Mouse (Mus musculus) large intestine, adult 2 months (tissue): ENCODE results near the gene Kazald1. TPM values are rescaled to one million over a fixed set of nuclear protein-coding genes. Genes with fewer than 3 reads are reported as not detected.

Experiments used
- DNase-seq: peaks from one replicate; pipeline ENCODE4 v3.0.0-alpha.2; 2012; ENCODE audit warnings: low read depth, low spot score
- WGBS: fragments of 180-500 bp; shearing (Covaris S2); methylation state at CpG from one replicate; pipeline ENCODE4 v1.1.7; 2018; 5-methylcytosine and 5-hydroxymethylcytosine counted together
- polyA plus RNA-seq: library from polyadenylated mRNA; depleted of rRNA; stranded (reverse); fragments of >200 nt; gene quantifications from 2 replicates; pipeline ENCODE4 v1.2.3, GENCODE M21; 2012

The Kazald1 gene
- polyA plus RNA-seq, 1 experiment = 1.6 TPM

DNA sequence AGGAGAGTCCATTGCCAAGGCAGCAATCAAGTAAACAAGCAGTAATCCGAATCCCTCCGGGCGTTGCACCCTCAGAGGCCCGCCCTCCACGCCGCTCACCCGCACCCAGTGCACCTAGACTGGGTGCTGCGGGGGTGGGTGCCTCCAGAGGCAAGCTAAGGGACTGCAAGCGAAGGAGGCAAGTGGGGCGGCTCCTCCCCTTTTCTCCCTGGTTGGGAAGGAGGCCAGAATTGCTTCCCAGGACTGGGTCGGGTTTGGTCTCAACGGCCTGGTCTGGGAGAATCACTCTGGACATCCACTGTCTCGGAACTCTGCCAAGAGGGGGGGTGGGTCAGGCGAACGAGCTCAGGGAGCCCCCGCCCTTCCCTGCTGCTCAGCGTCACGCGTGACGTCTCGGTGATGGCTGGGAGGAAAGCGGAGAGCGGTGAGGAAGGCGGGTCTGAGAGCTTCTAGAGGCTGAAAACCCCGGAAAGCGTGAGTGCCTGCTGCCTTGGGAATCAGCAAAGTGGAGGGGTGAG, 27.6 kb upstream of the Kazald1 start, which contains the start of gene Sfxn3:
Gene Sfxn3 (plus strand): TSS at position 87 of the 518 bp plus-strand sequence.
- under 1% methylated on average over 26 of the region's 26 CpGs for WGBS

DNA sequence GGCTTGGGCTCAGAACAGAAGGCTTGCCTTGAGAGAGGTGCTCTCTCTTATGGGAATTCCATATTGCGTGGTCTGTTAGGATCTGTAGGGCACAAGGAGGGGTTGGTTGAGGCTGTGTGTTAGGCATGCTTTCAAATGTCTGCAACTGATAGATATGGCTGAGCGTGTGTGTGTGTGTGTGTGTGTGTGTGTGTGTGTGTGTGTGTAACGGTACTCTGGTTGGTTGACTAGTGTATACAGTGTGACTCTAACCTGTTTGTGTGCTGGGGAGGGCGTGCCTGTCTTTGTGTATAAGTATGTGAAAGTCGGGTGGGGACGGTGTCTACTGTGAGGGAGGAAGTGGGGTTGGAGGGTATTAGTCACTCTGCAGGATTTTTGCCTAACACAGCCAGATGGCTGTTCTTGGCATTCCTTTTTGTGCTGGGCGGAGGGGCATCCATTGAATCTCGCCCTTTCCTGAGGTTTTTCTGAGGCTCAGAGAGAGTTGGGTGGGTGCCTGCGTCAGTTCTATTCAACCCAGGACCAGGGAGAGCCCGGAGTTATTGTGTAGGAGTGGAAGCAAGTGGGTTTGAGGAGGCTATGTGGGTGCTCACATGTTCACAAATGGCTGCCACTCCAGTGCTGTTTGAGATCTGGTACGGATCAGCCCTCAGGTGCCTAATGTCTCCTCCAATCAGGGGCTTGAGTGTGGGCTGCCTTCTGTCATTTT, 27.0 kb upstream of the Kazald1 start:
- WGBS = 5% methylated on average over 11 of the region's 11 CpGs

More for the DNA sequence above, 27.6 kb upstream of the Kazald1 start, which contains the start of gene Sfxn3:
- DNase-seq = no peak

DNA sequence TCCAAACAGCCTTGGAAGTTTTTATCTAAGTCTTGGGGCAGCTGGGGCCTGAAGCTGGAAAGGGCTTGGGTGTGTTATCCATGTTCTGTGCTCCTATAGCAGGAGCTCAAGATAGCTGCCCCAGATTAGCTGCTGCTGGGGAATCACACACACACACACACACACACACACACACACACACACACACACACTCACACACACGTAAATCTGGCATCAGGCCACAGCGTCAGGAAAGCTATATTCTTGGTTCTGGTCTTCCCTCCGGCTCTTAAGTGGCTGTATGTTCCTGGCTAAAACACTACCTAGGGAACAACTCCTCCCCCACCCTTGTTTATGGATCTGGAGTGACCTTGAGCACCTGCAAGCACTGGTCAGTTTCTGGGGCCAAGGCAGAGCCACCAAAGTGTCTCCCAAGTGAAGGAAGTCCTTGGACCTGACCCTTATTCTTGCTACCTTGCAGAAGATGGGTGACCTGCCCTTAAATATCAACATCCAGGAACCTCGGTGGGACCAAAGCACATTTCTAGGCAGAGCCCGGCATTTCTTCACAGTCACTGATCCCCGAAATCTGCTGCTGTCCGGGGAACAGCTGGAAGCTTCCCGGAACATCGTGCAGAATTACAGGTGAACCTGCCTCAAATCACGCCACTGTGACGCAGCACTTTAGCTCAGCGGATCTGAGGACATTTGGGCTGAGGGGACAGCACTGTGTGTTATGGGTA, 26.2 kb upstream of the Kazald1 start:
- DNase-seq = no peak
- WGBS = 70% methylated on average over 12 of the region's 12 CpGs

More for the DNA sequence above, 27.0 kb upstream of the Kazald1 start:
- DNase-seq = no peak

DNA sequence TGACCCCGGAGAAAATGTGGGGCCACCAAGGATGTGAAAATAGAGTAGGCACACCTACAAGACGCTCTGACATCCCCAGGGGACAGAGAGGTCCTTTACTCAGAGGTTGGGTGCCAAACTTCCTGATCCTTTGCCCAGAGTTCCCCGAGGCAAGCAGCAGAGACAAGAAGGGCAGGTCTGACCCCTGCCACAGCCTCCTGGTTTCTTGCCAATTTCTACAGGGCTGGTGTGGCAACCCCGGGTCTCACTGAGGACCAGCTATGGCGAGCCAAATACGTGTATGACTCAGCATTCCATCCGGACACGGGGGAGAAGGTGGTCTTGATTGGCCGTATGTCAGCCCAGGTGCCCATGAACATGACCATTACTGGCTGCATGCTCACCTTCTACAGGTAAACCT, 25.5 kb upstream of the Kazald1 start:
- no peak for DNase-seq
- 70% methylated on average over 9 of the region's 9 CpGs for whole genome bisulfite sequencing

DNA sequence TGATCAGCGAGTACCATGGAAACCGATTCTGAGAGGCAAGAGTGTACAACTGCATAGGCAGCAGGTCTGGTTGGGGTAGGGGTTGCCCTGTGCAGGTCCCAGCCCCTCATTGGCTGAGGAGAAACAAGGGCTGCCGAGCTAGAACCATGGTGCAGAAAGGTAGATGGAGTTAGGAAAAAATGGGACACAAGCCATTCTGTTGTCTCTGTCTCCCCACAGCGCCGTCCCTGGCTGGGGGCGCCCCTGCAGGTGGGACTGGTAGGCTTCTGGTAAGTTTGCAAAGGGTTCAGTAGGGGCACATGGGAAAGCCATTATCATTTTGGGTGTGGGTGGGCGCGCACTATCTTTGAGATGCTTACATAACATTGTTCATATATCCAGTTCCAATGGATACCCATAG, 21.6 kb upstream of the Kazald1 start:
- 94% methylated on average over 8 of the region's 8 CpGs for WGBS

DNA sequence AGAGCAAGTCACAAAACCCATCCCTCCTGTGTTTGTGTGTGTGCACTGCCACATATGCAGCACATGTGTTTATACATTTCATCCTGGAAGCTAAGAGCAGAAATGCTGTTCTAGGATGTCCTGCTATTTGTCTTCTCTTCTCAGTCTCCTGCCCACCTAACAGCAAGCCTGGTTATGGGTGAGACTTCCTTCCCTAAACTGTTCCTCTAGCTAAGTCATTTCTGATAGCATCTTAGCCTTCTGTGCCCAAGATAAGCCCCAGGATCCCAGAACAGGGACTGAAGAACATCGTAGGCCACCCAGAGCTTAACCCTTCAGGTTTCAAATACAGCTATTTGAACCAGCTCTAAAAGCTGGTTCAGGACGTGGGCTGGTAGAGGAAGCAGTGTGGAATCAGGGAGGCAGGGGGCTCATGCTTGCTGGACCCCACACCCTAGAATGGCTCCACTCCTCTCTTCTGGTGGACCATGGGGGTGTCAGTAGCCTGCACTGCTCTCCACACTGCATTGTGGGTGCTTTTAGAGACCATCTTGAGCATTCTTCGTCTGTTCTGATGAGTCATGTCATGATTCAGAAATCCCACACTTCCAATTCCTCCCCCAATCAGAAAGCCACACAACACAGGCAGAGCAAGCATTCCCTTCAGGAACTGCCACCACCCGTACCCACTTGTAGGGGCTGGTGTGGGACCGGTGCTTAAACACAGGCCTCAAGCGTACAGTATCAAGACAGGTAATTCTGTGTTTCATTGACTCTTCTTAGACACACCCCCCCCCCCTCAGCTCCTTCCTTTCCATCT, 19.9 kb upstream of the Kazald1 start:
- WGBS = 81% methylated on average over 6 of the region's 6 CpGs
- no peak for DNase-seq

More for the DNA sequence above, 21.6 kb upstream of the Kazald1 start:
- DNase-seq = no peak

DNA sequence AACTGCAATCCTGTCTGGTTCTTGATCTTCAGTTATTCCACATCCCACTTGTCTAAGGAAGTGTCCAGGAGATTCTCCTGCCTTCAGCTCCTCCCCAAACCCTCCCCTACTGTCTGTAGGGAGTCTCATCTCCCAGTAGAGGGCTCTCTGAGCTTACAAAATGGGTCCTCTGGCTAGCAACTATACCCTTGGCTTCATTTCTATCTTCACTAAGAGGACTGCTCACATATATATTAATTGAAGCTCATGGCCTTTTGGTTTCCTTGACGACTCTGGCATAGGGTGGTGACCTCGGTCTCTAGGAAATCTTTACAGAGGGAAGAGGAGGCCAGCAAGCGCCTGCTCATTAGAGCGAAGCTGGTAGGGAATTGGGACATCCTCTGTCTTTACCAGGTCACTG, 18.7 kb upstream of the Kazald1 start:
- 46% methylated on average over 4 of the region's 4 CpGs for WGBS
- no peak for DNase-seq

DNA sequence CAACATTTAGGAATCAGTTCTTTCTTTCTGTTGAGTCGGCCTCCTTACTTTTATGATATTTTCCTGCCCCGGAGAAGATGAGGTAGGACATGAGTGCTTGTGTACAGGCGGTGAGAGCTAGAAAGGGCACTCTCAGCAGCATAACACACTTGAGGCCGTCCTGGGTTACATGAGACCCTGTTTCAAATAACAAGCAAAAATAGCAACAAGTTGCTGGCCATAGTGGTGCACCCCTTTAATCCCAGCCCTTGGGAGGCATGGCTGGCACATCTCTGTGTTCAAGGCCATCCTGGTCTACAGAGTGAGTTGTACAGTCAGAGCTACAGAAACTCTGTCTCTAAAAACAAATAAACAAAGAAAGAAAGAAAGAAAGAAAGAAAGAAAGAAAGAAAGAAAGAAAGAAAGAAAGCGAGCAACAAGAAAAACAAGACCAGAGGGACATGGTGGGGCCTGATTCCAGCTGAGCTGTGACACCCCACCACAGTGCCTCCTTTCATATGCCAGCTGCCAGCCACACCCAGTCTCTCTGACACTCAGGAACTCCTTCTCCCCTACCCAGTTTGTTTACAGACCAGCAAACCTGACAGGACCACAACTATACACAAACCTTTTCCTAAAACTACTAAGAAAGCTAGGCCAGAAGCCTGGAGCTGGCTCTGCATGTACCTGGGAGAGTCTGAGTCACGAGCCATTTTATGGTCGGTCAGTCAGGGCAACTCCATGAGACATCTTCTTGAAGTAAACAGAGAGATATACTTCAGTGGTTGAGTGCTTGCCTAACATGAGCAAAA, 17.9 kb upstream of the Kazald1 start:
- no peak for DNase-seq
- WGBS = 35% methylated on average over 7 of the region's 7 CpGs

DNA sequence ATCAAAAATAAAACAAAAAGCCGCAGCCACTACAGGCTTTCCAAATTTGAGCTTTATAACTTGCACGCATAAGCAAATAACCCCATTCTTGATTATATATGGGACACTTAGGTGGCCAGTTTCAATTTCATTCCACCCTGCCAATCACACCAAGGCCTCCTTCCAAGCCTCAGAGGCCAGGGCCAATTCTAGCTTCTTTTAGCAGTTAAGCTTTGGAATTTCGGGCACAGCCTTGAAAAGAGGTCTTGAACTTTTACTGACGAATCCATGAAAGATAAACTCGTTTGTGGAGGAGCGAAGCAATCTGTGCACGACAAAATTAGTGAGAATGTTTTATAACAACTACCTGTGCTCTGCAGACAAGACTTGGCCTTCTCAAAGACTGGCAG, 17.3 kb upstream of the Kazald1 start:
- no peak for DNase-seq
- 9% methylated on average over 7 of the region's 7 CpGs for WGBS

DNA sequence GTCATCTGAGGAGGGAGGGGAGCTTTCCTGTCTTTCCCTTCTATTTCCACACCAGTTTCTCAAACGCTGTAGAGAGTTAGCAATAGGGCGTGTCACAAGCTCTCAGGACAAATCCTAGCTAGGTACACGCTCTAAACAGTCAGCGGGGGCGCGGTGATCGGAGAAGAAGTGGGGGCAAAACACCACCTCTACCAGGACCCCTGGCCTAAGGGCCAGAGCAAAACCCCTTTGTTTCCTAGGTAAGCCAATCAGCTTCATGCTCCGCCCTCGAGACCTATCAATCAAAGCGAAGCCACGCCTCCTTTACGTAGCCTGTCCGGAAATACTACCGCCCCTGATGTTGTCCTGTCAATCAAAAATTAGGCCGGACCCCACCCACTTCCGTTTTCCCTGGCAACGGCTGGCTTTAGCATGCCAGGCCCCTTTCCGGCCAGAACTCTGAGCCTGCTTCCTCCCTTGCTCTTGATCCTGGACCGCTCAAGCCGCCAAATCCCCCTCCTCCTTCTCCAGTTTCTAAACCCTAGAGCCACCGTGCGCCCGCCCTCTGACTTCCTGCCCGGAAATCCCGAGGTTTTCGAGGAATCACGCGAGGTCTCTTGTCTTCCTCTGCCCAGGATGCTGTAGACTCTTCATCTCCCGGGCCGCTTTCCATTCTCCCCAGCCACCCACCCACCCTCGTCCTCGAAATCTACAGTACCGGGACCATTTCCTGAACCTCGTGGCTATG, 16.8 kb upstream of the Kazald1 start:
- DNase-seq = peak; percentile 90
- WGBS = under 1% methylated on average over 34 of the region's 34 CpGs

DNA sequence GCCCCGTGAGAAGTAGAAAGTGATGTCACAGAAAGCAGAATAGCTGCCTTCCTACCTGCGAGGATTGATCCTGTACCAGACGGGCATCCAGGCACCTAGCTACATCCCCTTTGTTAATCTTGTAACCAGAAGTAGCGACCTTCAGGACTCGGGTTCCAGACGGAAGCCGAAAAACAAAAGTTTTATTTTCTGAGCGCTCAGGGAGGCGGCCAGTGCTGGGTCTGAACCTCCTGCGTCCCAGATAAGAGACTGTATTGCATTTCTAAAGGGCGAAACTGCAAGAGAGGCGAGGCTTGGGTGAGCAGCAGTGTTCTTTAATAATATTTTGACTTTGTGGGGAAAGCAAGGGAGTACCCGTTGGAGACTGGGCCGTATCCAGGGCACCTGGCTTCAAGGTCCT, 16.2 kb upstream of the Kazald1 start:
- under 1% methylated on average over 14 of the region's 14 CpGs for WGBS

DNA sequence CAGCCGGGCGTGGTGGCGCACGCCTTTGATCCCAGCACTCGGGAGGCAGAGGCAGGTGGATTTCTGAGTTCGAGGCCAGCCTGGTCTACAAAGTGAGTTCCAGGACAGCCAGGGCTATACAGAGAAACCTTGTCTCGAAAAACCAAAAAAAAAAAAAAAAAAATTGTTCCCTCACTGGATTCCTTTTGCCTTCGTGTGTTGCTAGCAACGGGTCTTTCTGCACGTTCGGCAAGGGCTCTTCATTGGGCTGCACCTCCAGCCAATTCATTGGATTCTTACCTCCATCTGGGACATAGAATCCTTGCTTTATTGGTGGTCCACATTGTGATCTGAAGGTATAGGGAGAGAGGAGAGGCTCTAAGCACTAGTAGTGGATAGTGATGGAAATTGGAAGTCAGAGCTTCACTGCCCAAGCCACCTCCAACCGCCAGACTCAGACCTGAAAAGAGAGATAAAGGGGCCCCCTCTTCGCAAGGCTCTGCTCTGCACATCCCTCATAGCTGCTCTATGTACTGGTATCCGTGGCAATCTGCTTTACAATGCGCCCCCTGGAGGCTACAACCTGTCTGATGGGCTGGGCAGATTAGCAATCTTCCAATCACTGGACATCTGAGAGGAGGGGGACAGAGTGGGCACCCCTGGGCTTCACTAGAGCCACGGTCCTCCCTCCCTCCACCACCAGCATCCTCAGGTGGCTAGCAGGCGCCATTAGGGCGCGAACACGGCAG, 11.3 kb upstream of the Kazald1 start:
- no peak for DNase-seq
- WGBS = 41% methylated on average over 20 of the region's 20 CpGs

More for the DNA sequence above, 16.2 kb upstream of the Kazald1 start:
- DNase-seq = no peak

DNA sequence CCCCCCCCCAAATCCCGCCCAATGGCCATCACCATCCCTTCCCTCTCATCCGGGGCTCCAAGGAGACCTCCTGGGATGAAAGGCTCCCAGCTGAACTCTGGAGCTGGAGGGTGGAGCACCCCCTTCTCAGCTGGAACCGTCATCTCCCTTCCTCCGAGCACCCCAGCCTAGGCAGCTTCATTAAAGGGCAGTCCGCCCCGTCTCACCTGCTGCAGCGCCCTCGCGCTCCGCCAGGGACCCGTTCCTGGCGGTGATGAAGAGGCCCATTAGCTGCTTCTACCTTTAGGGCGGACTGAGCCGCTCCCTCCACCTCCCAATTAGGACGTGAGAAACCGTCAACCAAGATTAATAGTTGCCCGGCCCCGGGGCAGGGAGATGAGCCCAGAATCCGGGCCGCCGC, 9.8 kb upstream of the Kazald1 start:
- WGBS = 11% methylated on average over 21 of the region's 21 CpGs
- no peak for DNase-seq

DNA sequence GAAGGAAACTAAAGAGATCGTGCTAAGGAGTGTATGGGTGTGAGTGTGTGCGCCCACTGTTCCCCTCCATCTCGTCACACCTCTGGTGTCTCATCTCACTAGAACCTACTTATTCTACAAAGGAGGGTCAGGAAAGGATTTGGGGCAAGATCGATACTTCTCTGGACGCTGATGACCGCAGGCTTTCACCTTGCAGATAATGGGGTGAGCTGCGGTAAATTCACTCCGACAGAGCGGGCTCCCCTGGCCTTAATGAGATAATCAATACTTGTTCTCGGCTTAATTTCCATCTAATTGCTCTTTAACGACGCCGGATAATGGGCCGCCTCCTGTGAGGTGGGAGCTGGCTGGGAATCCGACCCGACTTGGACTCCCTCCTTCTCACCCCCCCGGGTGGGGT, 7.9 kb upstream of the Kazald1 start:
- WGBS = 31% methylated on average over 17 of the region's 17 CpGs
- DNase-seq = no peak

DNA sequence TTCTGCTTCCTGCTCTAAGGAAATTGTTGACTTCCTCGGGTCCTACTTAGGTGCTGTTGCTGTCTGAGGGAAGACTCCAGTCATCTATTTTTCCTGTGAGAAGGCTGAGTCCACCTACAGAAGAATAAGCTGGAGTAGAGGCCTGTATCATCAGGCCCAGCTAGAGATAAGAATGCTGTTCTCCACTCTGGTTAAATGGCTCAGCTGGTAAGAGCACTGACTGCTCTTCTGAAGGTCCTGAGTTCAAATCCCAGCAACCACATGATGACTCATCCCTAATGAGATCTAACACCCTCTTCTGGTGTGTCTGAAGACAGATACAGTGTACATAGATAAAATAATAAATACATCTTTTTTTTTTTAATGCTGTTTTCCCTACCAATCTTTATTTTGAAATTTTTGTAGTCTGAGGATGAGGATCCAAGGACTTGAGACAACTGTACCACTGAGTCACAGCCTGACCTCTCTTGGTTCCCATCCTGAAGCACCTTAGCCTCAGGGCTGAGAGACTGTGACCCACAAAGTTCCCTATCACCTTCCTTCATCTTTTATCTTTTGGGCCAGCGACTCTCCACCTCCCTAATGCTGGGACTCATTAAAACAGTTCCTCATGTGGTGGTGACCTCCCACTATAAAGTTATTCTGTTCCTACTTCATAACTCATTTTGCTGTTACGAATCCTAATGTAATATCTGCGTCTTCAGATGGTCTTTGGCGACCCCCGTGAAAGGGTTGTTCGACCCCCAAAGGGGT, 7.1 kb upstream of the Kazald1 start:
- WGBS = 78% methylated on average over 7 of the region's 7 CpGs
- no peak for DNase-seq

DNA sequence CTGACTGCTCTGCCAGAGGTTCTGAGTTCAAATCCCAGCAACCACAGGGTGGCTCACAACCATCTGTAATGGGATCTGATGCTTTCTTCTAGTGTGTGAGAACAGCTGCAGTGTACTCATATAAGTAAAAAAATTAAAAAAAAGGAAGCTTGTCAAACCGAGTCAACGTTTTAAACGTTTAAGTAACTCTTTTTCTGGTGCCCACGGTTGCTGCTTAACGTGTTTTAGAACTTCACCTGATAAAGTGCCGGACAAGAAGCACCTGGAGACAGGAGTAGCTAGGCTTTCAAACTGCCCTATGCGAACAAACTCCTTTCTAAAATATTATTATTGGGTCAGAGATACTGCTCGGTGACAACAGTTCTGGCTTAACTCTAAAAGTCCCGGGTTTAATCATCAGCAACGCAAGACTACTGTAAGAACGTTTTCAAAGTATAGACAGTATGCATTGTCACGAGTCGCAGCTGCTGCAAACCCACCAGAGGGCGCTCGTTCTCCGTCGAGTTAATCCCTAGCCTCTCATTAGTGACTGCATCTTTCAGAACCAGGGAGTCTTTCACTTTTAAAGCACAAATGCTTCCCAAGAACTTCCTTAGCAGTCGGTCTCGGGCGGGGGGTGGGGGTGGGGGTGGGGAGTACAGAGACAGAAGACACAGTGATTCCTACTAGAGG, 1.0 kb upstream of the Kazald1 start:
- WGBS = 6% methylated on average over 20 of the region's 20 CpGs
- DNase-seq = no peak
